Mouse (Mus musculus): Measurements from ENCODE around the gene Ciao2b. TPM values are rescaled to one million over a fixed set of nuclear protein-coding genes. Genes with fewer than 3 reads are reported as not detected.

Ciao2b gene
- polyA plus RNA-seq, 1 experiment, result 32.5 TPM

DNA sequence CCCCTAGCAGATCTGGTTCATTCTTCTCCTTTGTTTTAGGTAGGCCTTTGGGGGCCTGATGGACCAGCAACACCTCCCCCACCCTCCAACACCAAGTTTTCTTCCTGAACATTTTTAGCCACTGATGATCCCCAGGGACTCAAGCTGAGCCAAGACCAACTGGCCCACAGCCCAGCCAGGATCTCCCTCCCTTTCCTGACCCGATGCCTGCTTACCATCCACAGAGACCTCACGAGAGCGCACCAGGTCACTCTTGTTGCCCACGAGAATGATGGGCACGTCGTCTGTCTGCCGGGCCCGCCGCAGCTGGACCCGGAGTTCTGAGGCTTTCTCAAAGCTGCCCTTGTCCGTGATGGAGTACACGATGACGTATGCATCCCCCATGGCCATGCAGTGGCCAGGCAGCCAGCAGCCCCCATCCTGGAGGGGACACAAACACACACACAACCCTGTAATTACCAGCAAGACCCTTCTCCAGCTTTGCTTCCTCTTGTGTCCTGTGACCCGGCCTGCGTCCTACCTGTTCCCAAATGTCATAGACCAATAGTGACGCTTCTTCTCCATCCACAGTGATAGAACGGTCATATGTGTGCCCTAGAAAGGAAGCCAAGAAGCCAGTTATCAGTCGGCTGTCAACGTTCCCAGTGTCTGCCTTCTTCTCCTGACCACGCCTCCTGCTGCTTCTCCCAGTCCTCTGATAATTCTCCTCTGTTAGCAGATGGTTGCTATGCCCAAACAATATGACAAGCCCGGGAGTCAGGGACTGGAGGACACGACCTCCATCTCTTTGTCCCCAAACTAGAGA, 12.3 kb downstream of the Ciao2b start:
- TF ChIP-seq CTCF (IDR thresholded peaks at IDR 0.05; ENCODE audit: control insufficient read depth, insufficient read depth, low read length) (no peak), POLR2A (IDR thresholded peaks at IDR 0.05; ENCODE audit: borderline replicate concordance, control insufficient read depth, low read depth, low read length) (no peak)
- WGBS, result 79% methylated on average over 22 of the region's 22 CpGs
- H3K4me1 ChIP-seq (ENCODE audit: control insufficient read depth, insufficient read depth, low read length), result no peaks in the 10 kb centered on the region
- H3K27ac ChIP-seq (ENCODE audit: control insufficient read depth, insufficient read depth, low read depth, low read length, poor library complexity), result no peak overlapping the region
- H3K4me3 ChIP-seq (replicated peaks; ENCODE audit: control insufficient read depth, low read depth, low read length), result no peak overlapping the region

GRCm38 (mm10) chr8:104628402-104628801, 13.4 kb downstream of the Ciao2b start:
- Histone ChIP-seq H3K27ac (ENCODE audit: control insufficient read depth, insufficient read depth, low read depth, low read length, poor library complexity) (no peak overlapping the region), H3K4me3 (replicated peaks; ENCODE audit: control insufficient read depth, low read depth, low read length) (no peak overlapping the region), H3K4me1 (ENCODE audit: control insufficient read depth, insufficient read depth, low read length) (no peaks in the 10 kb centered on the region)
- 87% methylated on average over 21 of the region's 21 CpGs for WGBS
- no peak for TF ChIP-seq POLR2A (IDR thresholded peaks at IDR 0.05; ENCODE audit: borderline replicate concordance, control insufficient read depth, low read depth, low read length)
- TF ChIP-seq CTCF (IDR thresholded peaks at IDR 0.05; ENCODE audit: control insufficient read depth, insufficient read depth, low read length), result no peak

- H3K4me1 ChIP-seq (ENCODE audit: control insufficient read depth, insufficient read depth, low read length), result no peaks in the 10 kb centered on the region
- 36% methylated on average over 4 of the region's 4 CpGs for WGBS
- no peak overlapping the region for H3K27ac ChIP-seq (ENCODE audit: control insufficient read depth, insufficient read depth, low read depth, low read length, poor library complexity)
Measured at GRCm38 (mm10) chr8:104627065-104627740, 14.6 kb downstream of the Ciao2b start.

GRCm38 (mm10) chr8:104624161-104624560, 17.6 kb downstream of the Ciao2b start, which contains the start of gene Cdh16:
Cdh16 (minus strand) TSS chr8:104624396.
- H3K27ac ChIP-seq (ENCODE audit: control insufficient read depth, insufficient read depth, low read depth, low read length, poor library complexity), result no peak within 1 kb of the TSS
- WGBS, result 77% methylated on average over 6 of the region's 6 CpGs
- TF ChIP-seq CTCF (IDR thresholded peaks at IDR 0.05; ENCODE audit: control insufficient read depth, insufficient read depth, low read length) (no peak), POLR2A (IDR thresholded peaks at IDR 0.05; ENCODE audit: borderline replicate concordance, control insufficient read depth, low read depth, low read length) (no peak)
- no peaks in the 10 kb centered on the region for H3K4me1 ChIP-seq (ENCODE audit: control insufficient read depth, insufficient read depth, low read length)
- no peak within 1 kb of the TSS for H3K4me3 ChIP-seq (replicated peaks; ENCODE audit: control insufficient read depth, low read depth, low read length)

More at GRCm38 (mm10) chr8:104627065-104627740, 14.6 kb downstream of the Ciao2b start:
- H3K4me3 ChIP-seq (replicated peaks; ENCODE audit: control insufficient read depth, low read depth, low read length), result no peak overlapping the region
- TF ChIP-seq POLR2A (IDR thresholded peaks at IDR 0.05; ENCODE audit: borderline replicate concordance, control insufficient read depth, low read depth, low read length) (no peak), CTCF (IDR thresholded peaks at IDR 0.05; ENCODE audit: control insufficient read depth, insufficient read depth, low read length) (no peak)

GRCm38 (mm10) chr8:104620765-104621164, 21.0 kb downstream of the Ciao2b start:
- 57% methylated on average over 5 of the region's 5 CpGs for WGBS
- no peaks in the 10 kb centered on the region for H3K4me1 ChIP-seq (ENCODE audit: control insufficient read depth, insufficient read depth, low read length)
- H3K27ac ChIP-seq (ENCODE audit: control insufficient read depth, insufficient read depth, low read depth, low read length, poor library complexity), result no peak overlapping the region
- H3K4me3 ChIP-seq (replicated peaks; ENCODE audit: control insufficient read depth, low read depth, low read length), result no peak overlapping the region
- TF ChIP-seq POLR2A (IDR thresholded peaks at IDR 0.05; ENCODE audit: borderline replicate concordance, control insufficient read depth, low read depth, low read length) (no peak), CTCF (IDR thresholded peaks at IDR 0.05; ENCODE audit: control insufficient read depth, insufficient read depth, low read length) (no peak)

GRCm38 (mm10) chr8:104613119-104613518, 28.6 kb downstream of the Ciao2b start:
- Histone ChIP-seq H3K4me3 (replicated peaks; ENCODE audit: control insufficient read depth, low read depth, low read length) (no peak overlapping the region), H3K27ac (ENCODE audit: control insufficient read depth, insufficient read depth, low read depth, low read length, poor library complexity) (no peak overlapping the region; the same call in 1 of the 2 replicates), H3K4me1 (ENCODE audit: control insufficient read depth, insufficient read depth, low read length) (no peaks in the 10 kb centered on the region; the same call in 1 of the 2 replicates)
- WGBS, result 74% methylated on average over 4 of the region's 4 CpGs
- TF ChIP-seq CTCF (IDR thresholded peaks at IDR 0.05; ENCODE audit: control insufficient read depth, insufficient read depth, low read length) (no peak), POLR2A (IDR thresholded peaks at IDR 0.05; ENCODE audit: borderline replicate concordance, control insufficient read depth, low read depth, low read length) (no peak)

DNA sequence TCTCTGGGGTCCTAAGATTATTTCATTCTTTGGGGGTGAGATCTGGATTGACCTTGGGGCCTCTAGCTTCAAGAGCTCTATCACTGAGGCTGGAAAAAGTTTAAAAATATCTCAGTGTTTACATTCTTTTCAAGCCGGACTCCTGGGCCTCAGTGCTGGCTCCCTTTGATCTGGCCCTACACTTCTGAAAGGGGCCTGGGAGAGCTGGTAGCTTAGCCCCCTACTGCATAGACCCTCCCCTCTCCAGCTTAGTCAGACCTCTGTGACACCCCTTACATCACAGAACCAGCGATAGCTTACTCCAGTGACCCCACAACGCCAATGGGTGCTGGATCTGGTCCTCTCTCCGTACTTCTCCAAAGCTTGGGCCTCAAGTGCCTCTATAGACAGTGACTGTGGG, 30.2 kb downstream of the Ciao2b start:
- no peak for TF ChIP-seq POLR2A (IDR thresholded peaks at IDR 0.05; ENCODE audit: borderline replicate concordance, control insufficient read depth, low read depth, low read length)
- TF ChIP-seq CTCF (IDR thresholded peaks at IDR 0.05; ENCODE audit: control insufficient read depth, insufficient read depth, low read length), result no peak
- Histone ChIP-seq H3K27ac (ENCODE audit: control insufficient read depth, insufficient read depth, low read depth, low read length, poor library complexity) (no peak overlapping the region), H3K4me1 (ENCODE audit: control insufficient read depth, insufficient read depth, low read length) (no peaks in the 10 kb centered on the region; the same call in 1 of the 2 replicates), H3K4me3 (replicated peaks; ENCODE audit: control insufficient read depth, low read depth, low read length) (no peak overlapping the region)
- WGBS, result 82% methylated on average over 4 of the region's 4 CpGs

DNA sequence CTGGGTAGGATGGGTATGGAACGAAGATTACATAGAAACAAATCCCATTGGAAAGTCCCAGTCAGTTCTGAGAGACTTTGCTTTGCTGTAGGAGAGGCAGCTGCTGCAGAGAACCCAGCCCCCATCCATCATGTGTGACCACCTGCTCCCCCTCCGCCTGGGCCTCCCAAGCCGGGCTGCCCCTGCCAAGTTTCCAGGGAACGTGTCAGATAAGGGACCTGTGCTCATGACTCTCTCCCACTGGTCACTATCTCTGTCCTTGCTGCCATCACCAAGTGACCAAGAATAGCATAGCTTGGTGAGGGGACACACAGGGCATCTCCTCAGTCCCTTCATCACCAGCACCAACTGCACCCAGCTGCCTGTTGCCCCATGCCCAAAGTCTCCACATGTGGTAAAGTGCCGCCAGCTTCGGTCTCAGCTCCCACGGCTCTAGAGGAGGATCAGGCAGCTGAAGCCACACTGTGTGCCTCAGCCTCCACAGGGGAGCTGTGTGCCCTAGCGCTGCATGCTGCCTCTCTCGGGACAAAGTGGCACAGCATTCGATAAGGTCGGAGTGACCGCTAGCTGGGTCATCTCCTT, 31.5 kb downstream of the Ciao2b start:
- WGBS, result 84% methylated on average over 12 of the region's 12 CpGs
- H3K27ac ChIP-seq (ENCODE audit: control insufficient read depth, insufficient read depth, low read depth, low read length, poor library complexity), result no peak overlapping the region
- H3K4me3 ChIP-seq (replicated peaks; ENCODE audit: control insufficient read depth, low read depth, low read length), result no peak overlapping the region
- TF ChIP-seq POLR2A (IDR thresholded peaks at IDR 0.05; ENCODE audit: borderline replicate concordance, control insufficient read depth, low read depth, low read length) (no peak), CTCF (IDR thresholded peaks at IDR 0.05; ENCODE audit: control insufficient read depth, insufficient read depth, low read length) (no peak)
- no peaks in the 10 kb centered on the region; the same call in 1 of the 2 replicates for H3K4me1 ChIP-seq (ENCODE audit: control insufficient read depth, insufficient read depth, low read length)
